Mouse (Mus musculus) liver (tissue): ENCODE results near the gene Zbtb48.

Experiments used
- DNase-seq: peaks from one replicate; pipeline ENCODE4 v3.0.0-alpha.2; 2020; ENCODE audit warnings: mixed read lengths

Zbtb48 gene

DNA sequence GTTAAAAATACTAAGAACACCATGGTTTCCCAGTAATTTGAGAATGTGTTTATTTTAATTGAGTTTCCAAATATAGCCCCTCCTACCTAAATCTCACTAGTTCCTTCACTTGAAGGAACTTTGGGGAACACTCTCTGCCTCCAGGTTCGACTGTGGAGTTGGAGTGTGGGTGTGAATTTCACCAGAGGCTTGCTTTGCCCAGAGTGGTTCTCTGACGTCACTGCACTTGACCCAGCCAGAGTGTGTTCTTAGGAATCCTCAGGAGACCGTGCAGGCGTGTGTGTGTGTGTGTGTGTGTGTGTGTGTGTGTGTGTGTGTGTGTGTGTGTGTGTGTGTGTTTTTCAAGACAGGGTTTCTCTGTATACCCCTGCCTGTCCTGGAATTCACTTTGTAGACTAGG, 26.6 kb downstream of the Zbtb48 start:
- DNase-seq: no peak

DNA sequence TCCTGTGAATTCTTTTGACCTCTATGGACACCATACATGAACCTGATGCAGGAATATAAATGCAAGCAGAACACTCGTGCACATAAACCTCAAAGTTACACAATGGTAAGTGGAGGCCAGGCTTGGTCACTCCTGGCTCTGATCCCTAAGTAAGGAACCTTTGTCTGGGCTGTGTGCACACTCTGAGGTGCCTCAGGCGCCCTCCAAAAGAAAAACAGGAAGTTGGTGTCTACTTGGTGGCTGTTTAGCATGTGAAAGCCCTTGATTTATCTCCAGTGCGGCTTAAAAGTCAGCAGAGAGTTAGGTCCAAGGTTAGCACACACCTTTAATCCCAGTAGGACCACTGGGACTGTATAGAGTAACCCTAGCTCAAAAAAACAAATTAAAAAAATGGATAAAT, 28.0 kb downstream of the Zbtb48 start:
- no peak for DNase-seq

DNA sequence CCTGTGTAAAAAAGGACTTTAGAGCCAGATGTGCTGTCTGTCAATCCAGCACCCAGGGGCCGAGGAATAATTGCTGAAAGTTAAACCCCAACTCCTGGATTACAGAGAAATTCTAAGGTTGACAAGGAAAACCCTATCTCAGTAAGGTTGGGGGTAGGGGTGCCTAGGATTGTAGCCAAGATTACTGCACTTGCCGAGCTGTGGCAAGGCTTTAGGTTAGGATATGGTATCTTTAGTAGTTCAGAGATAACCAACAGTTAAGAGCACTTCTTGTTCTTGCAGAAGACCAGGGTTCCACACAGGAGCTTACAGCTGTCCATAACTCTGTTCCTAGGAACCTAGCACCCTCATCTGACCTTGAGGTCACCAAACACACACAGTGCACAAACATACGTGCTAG, 29.8 kb downstream of the Zbtb48 start:
- DNase-seq: no peak

DNA sequence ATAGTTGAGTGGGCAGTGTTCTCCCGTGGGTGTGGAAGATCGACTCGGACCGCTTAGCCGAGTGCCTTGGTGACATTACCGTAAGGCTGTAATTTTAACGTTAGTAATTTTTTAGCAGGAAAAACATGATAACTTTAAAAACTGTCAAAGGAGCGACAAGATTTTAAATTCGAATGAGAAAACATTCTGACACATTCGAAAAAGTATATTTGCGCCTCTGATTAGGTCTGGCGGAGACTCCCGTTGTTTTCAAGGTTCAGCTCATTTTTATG, 30.6 kb downstream of the Zbtb48 start:
- no peak for DNase-seq

DNA sequence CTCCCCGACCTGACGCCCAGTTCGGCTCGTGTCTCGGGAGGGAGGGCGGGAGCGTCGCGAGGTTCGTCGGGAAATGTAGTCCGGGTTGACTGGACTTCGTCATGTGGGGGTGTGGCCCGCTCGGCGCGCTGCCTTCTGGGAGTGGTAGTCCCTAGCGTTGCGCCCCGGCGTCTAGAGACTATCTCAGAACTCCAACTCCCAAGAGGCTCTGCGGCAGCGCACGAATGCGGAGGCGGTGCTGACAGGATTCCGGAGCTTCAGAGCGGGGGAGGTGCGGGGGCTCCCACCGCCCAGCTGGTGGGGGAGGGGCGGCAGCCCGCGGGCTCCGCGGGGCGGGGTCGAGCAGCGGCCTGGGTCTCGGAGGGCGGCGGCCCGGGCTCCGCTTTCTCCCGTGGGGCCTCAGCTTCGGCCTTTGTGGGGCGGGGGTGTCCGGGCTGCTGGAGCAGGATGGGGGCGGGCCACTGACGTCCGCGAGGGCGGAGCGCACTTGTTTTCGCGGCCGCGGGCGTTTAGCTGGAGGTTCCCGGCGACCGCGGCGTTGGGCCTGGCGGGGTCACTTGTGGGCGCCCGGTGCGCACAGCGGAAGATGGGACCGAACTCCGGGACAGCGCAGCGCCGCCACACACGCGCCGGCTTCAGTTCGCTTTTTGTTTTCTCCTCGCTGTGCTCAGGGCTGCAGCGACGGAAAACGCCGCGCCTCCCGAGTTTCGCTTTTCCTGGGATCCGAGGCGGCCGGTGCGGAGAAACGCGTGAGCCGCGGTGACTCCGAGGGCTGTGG, 31.1 kb downstream of the Zbtb48 start, which contains the start of gene Phf13:
TSS of gene Phf13 (minus strand) at position 86 of the 778 bp plus-strand sequence.
- DNase-seq: peak; percentile 99

DNA sequence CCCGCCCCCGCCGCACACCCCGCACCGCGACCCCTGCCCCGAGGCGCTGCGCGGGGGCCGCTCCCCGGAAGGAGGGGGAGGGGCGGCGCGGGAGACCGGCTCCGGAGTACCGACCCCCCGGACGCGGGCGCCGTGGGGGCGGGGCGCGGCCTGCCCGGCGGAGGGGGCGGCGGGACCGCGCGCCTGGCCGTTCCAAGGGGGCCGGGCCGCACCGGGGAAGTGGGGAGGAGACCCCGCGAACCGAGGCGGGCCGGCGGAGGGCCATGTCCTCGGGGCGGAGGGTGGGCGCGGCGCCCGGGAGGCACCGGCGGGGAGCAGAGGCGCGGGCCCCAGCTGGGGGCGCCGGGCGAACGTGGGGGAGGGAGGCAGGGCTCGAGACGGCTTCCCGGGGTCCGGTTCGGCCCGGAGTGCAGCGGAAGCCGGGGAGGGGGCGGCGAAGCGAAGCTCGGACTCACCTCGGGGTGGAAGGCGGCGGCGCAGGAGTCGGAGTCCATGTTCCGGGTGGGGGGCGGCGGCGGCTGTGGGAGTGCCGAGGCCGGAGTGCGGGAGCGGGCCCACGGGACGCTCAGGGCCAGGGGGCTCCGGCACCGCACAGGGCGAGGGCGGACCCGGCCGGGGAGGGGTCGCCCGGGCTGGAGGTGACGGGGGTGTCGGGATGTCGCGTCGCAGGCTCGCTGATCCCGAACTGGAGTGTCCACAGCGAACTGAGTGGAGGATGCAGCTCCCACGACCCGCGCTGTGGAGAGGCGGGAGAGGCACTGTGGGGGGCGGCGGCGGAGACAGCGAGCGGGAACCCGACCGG, 31.9 kb downstream of the Zbtb48 start:
- DNase-seq: no peak

DNA sequence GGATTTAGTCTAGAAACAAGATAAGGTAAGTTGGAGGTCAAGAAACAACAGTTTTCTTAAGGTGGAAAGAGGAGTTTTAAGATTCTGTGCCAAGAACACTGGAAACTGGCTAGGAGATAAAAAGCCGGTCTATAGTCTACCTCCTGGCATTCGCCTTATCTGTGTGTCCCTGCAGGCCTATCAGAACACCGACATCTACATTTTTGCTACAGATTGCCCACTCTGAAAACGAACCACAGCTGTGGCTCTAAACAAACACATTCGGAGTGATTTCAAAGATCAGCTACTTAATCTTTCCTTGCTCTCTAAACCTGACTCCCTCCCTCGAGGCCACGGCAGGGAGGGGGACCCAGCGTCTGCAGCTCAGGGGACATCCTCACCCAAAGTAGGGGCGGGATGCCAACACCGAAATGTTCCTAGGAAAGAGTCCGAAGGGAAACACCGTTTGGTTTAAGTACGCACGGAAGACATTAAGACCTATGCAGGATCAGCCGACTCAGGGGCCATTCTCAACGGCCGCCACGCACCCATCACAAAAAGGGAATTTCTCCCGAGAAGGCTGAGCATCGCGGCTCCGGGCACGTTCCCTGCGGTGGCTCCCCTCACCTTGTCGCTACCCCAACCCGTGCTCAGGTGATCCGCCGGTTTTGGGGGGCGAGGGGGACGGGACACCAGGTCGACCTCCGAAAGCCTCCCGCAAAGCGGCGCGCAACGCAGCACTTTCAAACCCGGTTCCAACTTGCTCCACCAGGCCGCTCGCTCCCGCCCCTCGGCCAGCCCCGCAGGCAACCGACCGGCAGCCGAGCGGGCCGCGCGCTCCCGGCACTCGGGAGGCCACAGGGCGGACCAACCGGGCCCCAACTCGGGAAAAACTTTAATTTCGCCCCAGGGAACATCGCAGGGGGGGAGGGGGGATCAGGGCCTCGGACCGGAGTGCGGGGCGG, 33.0 kb downstream of the Zbtb48 start:
- peak; percentile 44 for DNase-seq

DNA sequence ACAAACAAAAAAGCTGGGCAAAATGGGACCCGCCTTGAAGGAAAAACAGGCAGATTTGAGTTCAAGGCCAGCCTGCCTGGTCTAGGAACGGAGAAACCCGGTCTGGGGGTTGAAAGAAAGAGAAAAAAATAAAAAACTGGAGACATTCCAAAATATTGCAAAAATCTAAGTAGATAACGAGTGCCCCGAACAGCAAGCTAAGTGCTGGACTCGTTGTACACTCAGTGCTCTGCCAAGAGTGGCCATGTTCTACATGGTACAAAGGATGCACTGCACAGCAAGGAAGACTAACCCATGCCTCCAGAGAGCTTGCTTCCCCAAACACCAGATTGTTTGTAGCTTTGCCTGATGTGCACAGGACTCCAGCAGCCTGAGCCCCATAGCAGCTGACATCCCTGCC, 34.4 kb downstream of the Zbtb48 start:
- no peak for DNase-seq

DNA sequence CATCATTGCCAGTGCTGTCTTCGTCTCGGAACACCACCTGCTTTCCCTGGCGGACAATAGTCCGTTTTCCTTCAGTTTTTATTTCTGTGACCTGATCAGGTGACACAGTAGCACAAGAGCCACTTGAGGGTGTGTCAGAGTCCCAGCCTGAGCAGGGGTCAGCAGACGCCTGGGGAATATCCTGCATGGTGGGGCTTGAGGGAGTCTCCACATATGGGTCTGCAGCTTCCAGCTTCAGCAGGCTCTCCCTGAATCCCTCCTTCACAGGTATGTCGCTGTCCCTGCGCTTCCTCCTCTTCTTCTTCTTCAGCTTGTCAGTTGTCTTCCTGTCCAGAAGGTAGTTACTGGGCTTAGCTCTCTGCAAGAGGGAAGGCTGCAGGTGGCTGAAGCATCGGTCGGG, 35.4 kb downstream of the Zbtb48 start:
- no peak for DNase-seq

DNA sequence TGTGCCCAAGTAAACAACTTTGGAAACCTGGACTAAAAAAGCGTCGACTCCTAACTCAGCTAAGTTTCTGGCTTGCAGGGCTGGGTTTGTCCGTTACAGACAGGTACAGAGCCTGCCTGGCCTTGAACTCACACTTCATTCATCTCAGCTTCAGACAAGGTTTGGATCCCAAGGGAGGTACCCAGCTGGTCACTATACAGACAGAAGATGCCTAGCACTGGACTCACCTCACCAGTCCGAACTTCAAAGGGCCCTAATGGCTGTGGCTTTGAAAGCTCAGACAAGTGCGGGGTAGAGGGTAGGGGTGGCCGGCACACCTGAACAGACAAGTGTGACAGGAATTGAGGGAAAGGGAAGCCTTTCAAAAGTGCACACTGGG, 38.4 kb downstream of the Zbtb48 start:
- no peak for DNase-seq

DNA sequence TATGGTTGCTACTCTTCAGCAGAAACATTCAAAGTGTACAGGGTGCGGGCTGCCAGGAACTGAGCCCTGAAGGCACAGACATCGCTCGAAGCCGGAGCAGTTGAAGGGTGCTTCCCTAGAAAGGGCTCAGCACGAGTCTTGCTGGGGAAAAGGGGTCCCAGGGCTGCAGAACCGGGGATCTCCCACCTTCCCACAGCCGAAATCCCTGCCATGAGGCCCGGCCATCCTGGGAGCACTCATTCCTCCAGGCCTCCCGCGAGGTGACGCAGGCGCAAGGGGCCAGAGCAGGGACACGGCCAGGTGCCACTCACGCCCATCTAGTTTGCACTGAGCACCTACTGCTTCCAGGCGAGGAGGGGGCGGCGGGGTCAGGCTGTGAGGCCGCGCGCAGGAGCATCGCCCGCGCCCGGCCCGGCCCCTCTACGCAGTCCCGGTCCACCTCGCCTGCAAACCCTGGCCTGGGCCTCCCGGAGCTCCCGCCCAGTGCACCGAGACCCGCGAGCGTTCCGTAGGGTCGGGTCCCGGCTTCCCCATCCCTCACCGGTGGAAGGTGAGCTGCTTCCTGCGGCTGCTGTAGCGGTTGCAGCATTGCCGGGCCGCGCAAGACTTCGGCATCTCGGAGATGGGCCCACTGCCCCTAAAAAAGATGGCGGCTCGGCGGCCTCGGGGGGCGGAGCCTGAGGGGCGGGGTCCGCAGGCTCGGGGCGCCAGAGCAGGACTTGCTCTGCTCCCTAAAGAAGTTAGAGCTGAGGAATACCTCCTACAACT, 38.9 kb downstream of the Zbtb48 start, which contains the start of gene Thap3:
TSS of gene Thap3 (minus strand) at position 656 of the 768 bp plus-strand sequence.
- peak; percentile 84 for DNase-seq

DNA sequence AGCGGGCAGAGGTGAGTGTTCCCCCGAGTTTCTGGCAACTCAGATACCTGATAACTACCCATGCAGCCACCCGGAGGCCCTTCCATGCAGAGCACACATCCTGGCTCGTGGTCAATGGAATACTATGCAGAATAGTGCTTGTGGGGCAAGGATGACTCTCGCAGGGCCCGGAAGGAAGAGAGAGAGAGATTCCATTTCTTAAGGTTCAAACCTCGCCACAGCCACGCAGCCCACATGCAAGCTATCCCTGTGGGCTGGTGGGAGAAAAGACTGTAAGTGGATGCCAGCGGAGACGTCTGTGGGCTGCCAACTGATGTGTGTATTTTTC, 39.5 kb downstream of the Zbtb48 start:
- no peak for DNase-seq

DNA sequence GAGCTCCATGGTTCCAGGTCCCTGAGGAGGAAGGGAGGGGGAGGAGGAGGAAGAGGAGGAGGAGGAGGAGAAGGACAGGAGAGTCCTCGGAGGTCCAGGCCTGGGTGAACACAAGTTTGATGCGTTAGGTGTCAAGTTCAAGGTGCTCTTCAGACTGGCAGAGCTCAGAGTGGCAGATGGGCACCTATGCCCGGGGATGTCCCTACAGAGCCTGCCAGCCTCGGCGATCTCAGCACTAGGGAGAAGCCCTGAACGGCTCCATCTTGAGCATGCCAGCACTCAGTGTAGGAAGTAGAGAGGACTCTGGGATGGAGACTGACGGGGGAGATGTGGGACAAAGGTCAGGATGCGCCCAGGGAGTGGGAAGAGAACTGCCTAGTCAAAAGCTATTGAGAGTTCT, 40.8 kb downstream of the Zbtb48 start:
- no peak for DNase-seq

DNA sequence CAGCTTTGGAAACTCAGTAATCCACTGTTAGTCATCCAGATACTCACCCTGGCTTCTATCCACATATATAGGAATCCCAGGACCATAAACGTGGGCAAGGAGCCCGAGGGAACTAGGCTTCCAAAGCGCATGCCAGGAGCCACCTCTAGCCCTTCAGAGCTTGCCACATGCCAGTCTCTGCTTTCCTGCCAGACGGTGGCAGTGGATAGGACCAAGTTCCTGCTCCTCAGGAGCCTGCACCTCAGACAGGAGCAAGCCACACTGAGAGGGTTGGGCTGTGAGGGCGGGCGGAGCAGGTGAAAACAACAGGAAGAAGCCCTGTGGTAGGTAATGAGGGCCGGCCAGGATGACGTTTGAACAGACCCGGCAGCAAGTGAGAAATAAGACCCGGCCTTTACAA, 41.6 kb downstream of the Zbtb48 start:
- no peak for DNase-seq

DNA sequence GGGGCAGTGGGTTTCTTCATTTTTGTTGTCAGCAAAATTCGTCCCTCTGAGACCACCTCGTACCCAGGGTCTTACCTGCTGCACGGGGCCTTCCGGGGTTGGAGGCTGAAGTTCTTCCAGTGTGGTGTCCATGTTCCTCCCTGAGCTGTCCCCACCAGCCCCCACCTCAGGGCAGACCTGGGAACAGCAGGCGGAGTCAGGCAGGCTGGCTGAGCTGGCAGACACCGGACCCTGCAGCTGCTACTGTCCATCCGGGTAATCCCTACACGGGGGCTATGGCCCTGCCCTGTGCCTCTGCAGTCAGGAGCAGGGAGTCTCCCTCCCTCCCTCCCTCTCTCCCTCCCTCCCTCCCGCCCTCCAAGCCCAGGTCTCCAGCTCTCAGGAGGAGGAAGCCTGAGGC, 43.9 kb downstream of the Zbtb48 start:
- DNase-seq: no peak

DNA sequence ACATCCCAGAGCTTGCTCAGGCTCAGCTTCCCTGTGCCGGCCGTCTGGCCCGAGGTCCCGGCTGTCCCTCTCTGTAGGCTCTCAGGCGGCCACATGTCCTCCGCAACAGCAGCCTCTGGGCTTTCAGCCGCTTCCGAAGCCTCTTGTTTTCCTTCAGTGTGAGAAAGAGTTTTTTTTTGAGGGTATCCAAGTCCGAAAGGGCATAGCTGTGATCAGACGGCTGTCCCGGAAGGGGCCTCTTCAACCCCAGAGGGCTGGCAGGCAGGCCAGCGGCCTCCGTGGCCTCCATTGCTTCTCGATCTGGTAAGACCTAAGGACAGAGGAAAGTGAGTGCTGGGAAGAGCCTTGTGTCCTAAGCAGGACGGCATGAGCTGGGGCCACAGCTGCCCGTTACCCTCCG, 44.4 kb downstream of the Zbtb48 start:
- DNase-seq: no peak

DNA sequence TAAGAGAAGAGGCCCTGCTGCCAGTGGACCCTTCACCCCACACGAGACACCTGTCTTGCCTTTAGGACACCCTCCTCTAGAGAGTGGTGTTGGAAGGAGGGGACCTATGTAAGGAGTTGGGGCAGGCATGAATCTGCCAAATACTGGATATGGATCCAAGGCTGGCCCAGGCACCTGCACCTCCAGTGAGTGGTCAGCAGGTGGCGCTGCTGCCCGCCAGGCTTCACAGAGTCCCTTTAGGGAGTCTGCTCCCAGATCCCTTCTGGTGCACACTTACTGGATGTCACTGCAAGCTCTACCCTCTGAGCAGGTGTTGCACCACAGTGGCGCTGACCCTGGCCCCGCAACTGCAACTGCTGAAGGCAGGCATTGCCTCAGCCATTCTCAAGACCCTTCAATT, 46.1 kb downstream of the Zbtb48 start:
- peak; percentile 81 for DNase-seq

DNA sequence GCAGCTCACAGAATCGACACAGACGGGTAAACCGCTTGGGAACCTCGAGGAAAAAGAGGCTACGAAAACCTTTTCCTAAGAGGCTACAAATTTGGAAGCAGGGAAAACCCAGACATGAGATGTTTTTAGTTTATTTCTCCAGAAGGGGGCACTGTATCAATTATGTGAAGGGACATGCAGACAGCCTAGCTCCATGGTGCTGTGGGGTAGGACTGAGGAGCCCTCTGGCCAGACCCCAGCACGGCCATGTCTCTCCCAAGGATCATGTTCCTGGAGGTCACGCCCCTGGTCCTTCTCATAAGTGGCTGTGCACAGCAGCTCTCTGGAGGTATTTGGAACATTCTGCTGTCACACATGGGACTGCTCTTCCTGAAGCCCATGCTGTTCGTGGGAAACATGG, 46.8 kb downstream of the Zbtb48 start:
- DNase-seq: no peak

DNA sequence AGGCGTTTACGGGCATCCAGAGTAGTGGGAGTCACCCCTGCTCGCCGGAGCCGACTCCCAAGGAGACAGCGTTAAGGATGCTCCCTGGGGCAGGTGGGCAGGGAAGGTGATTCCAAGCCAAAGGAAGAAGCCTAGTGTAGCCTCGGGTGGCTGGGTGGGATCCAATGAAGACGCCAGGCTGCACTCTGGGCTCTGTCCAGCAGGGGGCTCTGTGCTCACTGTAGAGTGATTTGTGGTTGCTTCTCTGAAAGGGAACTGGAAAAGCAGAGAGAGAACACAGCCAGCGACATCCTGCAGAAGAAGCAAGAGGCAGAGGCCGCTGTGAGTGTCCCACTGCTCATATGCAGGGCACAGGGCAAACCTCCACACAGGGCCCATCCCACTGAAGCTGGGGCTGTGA, 49.7 kb downstream of the Zbtb48 start:
- DNase-seq: peak; percentile 84

DNA sequence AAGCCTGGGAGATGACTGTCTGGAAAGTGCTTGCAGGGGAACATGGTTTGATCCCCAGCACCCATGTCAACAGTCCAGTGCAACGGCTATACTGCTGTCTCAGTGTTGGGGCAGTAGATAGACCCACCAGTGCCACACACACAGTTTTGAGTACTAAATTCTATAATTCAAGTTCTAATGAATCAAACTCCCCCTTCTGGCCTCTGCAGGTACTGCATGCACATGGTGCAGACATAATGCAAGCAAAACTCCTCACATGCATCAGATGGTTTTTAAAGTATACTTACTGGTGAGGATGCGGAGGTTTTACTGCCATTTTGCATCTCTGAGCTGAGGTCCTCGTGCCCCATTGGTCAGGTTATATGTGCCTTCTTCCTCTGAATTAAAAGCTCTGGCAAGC, 52.0 kb downstream of the Zbtb48 start:
- DNase-seq: peak; percentile 81

DNA sequence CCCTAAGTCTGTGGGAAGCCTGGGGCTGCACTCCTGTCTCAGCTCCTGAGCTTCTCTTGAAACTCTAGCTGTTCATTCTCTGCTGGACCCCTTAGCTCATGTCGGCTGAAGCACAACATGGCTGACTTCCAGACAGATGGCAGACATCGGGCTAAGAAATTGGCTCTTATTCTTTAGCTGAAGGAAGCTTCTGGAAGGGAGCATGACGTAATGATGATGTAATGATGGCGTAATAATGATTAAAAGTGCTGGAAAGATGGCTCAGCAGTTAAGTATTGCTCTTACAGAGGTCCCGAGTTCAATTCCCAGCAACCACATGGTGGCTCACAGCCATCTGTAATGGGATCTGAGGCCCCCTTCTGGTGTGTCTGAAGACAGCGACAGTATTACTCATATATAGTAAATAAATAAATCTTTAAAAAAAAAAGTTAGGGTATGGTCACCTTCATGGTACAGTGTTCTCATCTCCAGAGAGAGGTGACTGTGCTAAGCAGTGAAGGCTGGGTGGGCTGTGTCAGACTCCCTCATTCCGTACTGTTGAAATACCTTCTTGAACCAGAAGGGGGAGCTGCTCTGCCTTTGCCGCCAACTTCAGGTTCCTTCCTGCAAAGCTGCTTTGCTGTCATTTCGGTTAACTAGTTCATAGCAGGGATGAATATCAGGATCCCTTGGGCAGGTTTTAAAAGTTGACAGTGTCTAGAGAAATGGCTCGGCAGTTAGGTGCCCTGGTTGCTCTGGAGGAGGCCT, 55.1 kb downstream of the Zbtb48 start:
- no peak for DNase-seq
